Mouse (Mus musculus): ENCODE measurements around the gene Sgca. TPM values are rescaled to one million over a fixed set of nuclear protein-coding genes. Genes with fewer than 3 reads are reported as not detected.
"Not testable (repeated sequence)": the region's sequence is repeated elsewhere in the genome, so short reads cannot be mapped to it uniquely, and the experiment has no call there.

Sgca gene
- total RNA-seq (2021), result under 1 TPM in 1 of 2 experiments, not detected in 1; 0.44 TPM
- long read RNA-seq, experiment 1, result 0 reads
- long read RNA-seq, experiment 2, result 0 reads

DNA sequence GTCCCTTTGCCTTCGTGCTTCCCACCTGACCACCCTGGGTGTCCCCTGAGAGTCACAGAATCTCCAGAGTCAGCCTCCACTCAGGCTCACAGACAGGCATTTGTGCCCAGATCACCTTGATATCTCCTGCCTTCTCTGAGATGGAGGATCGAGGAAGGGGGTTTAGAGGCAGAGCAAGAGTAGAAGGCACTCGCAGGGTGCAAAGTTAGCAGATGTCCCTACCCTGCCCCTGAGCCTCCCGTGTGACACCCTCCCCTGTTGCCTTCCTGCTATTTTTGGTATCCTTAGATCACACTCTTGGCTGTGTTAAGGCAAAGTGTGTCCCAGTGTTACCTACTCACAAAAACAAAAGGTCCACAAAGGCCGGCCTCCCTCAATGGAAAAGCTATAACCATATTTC lies at the start of gene Sgca:
Sgca (minus strand) TSS at position 129 of the 400 bp plus-strand sequence.
- no peak for TF ChIP-seq CTCF (conservative IDR thresholded peaks at IDR 0.05)
- DNase-seq (ENCODE audit: low spot score in 2 of 2), result no peak
- H3K27ac ChIP-seq, result no peak within 1 kb of the TSS
- H3K4me3 ChIP-seq, result no peak within 1 kb of the TSS

GRCm38 (mm10) chr11:95025227-95026012 lies 49.3 kb upstream of the Sgca start:
- H3K27ac ChIP-seq, result peak overlapping the region; percentile 78; the same call in 1 of the 2 replicates
- no peak for TF ChIP-seq CTCF (conservative IDR thresholded peaks at IDR 0.05)
- DNase-seq (ENCODE audit: low spot score in 2 of 2), result no peak
- no peak overlapping the region for H3K4me3 ChIP-seq

- TF ChIP-seq CTCF (conservative IDR thresholded peaks at IDR 0.05), result no peak
- H3K27ac ChIP-seq, result peak overlapping the region; percentile 78
Measured at GRCm38 (mm10) chr11:95024439-95025184, 48.5 kb upstream of the Sgca start.

DNA sequence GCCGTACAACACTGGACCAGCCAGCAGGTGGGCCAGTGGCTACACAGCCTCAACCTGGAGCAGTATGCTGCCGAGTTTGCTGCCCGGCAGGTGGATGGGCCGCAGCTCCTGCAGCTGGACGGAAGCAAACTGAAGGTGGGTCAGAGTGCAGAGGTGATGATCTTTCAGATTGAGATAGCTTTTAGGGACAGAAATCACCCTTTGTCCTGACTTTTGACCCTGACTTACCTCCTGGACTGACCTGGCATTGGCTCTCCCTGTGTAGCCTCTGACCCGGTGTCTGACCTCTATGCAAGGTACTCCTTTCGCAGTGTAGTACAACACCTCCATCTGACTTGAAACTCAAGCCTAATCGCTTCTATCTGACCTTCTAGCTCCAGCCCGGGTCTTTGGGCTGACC lies 47.4 kb upstream of the Sgca start:
- no peak for TF ChIP-seq CTCF (conservative IDR thresholded peaks at IDR 0.05)
- no peak for DNase-seq (ENCODE audit: low spot score in 2 of 2)
- no peak overlapping the region for H3K27ac ChIP-seq
- H3K4me3 ChIP-seq, result no peak overlapping the region

More at GRCm38 (mm10) chr11:95024439-95025184, 48.5 kb upstream of the Sgca start:
- DNase-seq (ENCODE audit: low spot score in 2 of 2), result peak in 1 of 2 experiments; percentile 52
- no peak overlapping the region for H3K4me3 ChIP-seq

GRCm38 (mm10) chr11:95022237-95022992 lies 46.3 kb upstream of the Sgca start:
- TF ChIP-seq CTCF (conservative IDR thresholded peaks at IDR 0.05), result peak; percentile 72
- Histone ChIP-seq H3K4me3 (no peak overlapping the region), H3K27ac (no peak overlapping the region)
- DNase-seq (ENCODE audit: low spot score in 2 of 2), result no peak

DNA sequence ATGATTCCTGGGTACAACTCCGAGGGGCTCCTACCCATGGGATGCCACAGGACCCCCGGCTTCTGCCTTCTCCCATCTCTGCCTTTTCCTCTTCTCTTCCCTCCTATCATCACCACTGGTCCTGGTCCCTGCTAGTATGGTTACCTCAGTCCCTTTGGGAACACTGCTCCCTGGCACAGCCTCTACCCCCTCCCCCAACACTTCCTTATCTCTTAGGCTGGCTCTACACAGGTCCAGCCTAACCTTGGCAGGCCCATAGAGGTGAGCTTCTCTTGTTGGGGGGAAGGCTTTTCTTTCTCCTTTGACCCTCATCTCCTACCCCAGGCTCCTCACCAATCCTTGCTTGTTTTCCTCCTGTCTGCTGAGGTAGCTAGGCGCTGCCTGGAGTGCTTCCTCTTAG lies 39.4 kb upstream of the Sgca start:
- no peak for TF ChIP-seq CTCF (conservative IDR thresholded peaks at IDR 0.05)
- H3K27ac ChIP-seq, result no peak overlapping the region
- no peak overlapping the region for H3K4me3 ChIP-seq
- no peak for DNase-seq (ENCODE audit: low spot score in 2 of 2)

- DNase-seq (ENCODE audit: low spot score in 2 of 2), result no peak
- no peak overlapping the region for H3K27ac ChIP-seq
- no peak for TF ChIP-seq CTCF (conservative IDR thresholded peaks at IDR 0.05)
- no peak overlapping the region for H3K4me3 ChIP-seq
Measured at GRCm38 (mm10) chr11:95012487-95012886, 36.4 kb upstream of the Sgca start.

- H3K4me3 ChIP-seq, result no peak overlapping the region
- no peak for TF ChIP-seq CTCF (conservative IDR thresholded peaks at IDR 0.05)
- no peak overlapping the region for H3K27ac ChIP-seq
- no peak for DNase-seq (ENCODE audit: low spot score in 2 of 2)
Measured at GRCm38 (mm10) chr11:95012075-95012474, 35.9 kb upstream of the Sgca start.

DNA sequence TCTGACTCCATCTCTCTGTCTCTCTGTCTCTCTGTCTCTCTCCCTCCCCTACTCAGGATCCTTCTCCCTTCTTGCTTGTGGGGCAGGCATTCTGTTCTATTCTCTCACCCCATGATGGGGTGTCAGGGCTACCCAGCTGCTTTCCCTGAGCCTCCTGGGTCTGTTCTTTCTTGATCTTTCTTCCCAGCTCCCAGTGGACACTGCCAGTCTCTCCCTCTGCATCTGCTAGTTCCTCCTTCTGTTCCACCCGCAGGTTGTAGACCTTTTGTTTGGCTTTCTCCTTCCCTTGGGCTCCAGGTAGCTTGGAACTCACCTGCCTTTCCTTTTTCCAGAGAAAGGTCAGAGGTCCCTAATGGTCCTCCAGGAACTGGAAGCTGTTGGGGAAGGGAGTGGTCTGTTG lies 35.3 kb upstream of the Sgca start:
- no peak for TF ChIP-seq CTCF (conservative IDR thresholded peaks at IDR 0.05)
- DNase-seq (ENCODE audit: low spot score in 2 of 2), result no peak
- peak overlapping the region; percentile 13; the same call in 1 of the 2 replicates for H3K4me3 ChIP-seq
- H3K27ac ChIP-seq, result no peak overlapping the region

- not testable (repeated sequence) for H3K27ac ChIP-seq; DNase-seq (ENCODE audit: low spot score in 2 of 2)
- peak overlapping the region; percentile 77 for H3K4me3 ChIP-seq
Measured at GRCm38 (mm10) chr11:95010841-95011403, 34.8 kb upstream of the Sgca start.

DNA sequence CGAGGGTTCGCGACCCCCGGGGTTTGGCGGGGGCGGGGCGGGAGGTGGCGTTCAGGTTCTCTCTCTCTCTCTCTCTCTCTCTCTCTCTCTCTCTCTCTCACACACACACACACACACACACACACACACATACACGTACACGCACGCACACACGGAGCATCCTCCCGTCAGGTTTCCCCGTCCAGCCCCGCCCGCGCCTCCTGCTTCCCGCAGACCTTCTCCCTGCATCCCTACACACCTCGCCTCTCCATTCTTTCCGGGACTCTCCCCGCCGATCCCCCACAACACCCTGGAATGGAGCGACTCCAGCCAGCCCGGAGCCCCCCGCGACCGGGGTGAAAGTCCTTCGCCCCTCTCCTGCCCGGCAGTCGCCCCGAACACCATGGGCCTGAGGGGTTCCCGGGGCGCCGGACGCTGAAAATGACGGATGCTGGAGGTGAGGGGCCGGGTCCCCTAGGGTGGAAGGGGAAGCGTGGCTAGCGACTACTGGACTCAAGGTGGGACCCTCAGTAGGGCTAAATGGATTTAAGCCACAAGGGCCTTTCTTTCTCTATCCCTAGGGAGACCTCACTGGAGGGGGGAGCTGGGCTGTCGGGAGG lies 34.1 kb upstream of the Sgca start:
- DNase-seq (ENCODE audit: low spot score in 2 of 2), result no peak
- Histone ChIP-seq H3K27ac (peak overlapping the region; percentile 81), H3K4me3 (peak overlapping the region; percentile 77)
- no peak for TF ChIP-seq CTCF (conservative IDR thresholded peaks at IDR 0.05)

GRCm38 (mm10) chr11:95009629-95010014 lies 33.5 kb upstream of the Sgca start, which contains the start of gene Samd14:
Gene Samd14, plus strand, starts transcription at chr11:95009879.
- Histone ChIP-seq H3K4me3 (peak within 1 kb of the TSS; percentile 77), H3K27ac (peak within 1 kb of the TSS; percentile 81)
- peak; percentile 17; the same call in 1 of the 2 replicates for TF ChIP-seq CTCF (conservative IDR thresholded peaks at IDR 0.05)
- peak in 1 of 2 experiments; percentile 63 for DNase-seq (ENCODE audit: low spot score in 2 of 2)
